Mouse (Mus musculus) inflammation-experienced regulatory T-cells, adult 6 months (primary cell): ENCODE data around the gene Nrtn. TPM values are rescaled to one million over a fixed set of nuclear protein-coding genes. Genes with fewer than 3 reads are reported as not detected.

ENCODE experiments used
- ATAC-seq: one replicate; pipeline ENCODE4 v1.8.0; 2017
- polyA plus RNA-seq, 3 experiments: library from polyadenylated mRNA; unstranded; fragments of 100-300 nt; shearing (Covaris generic); gene quantifications; one replicate each; pipeline ENCODE4 v1.2.1; 2017

Nrtn gene
- polyA plus RNA-seq, 3 experiments from 2014 or later = not detected

DNA sequence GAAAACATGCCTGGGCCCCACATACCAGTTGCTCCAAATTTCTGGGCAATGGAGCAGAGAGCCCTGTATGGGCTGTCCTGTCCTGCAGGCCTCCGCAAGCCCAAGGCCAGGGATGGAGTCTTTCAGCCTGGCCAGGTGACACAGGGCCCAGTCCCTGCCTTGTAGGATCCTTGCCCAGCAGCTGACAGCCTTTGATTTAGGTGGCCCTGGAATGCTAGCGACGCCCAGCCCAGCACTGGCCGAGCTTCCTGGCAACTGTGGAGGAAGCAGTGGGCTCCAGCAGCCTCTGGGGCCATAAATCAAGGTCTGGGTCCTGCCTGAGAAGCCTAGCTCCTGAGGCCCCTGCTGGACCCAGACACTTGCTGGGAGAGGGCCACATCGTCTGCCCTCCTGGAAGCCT is 34.9 kb downstream of the Nrtn start:
- no peak for ATAC-seq

DNA sequence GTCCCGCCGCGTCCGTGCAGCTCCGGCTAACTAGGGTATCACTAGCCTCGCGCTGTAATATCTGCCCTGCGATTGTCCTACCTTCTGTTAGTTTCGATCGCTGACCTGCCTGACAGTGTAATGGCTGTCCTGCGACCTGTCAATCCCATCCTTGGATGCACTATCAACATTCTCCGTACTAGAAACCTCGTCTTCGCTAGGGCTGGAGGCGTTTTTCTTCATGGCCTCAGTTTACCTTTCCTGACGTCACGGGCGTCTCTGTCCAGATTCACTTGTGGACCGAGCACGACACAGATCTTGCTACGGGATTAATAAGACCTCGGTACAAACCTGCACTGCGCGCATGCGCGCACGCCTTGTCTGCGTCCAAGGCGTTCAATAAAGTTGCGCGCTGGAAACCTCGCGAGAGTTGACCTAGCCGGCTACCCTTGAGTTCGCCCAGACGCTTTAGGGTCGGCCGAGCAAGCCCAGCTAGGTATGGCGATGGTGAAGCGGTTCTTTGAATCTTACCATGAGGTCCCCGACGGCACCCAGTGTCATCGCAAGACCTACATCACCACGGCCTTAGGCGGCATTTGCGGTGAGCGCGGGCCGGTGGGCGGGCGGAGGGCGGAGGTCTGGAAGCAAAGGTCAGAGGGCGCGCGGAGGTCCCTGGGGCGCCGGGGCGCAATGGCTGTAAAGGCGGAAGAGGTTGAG is 39.8 kb downstream of the Nrtn start, which contains the start of the genes Ndufa11 and Vmac:
TSS of gene Ndufa11 (plus strand) at position 405 of the 696 bp plus-strand sequence.
TSS of gene Vmac (minus strand) at position 660 of the 696 bp plus-strand sequence.
- peak; percentile 54 for ATAC-seq

- ATAC-seq = peak; percentile 90
These were observed 40.5 kb downstream of the Nrtn start for GRCm38 (mm10) chr17:56716655-56717362.

- no peak for ATAC-seq
These were observed 41.2 kb downstream of the Nrtn start for GRCm38 (mm10) chr17:56715914-56716654.

- no peak for ATAC-seq
These were observed 42.0 kb downstream of the Nrtn start for GRCm38 (mm10) chr17:56715360-56715759.

DNA sequence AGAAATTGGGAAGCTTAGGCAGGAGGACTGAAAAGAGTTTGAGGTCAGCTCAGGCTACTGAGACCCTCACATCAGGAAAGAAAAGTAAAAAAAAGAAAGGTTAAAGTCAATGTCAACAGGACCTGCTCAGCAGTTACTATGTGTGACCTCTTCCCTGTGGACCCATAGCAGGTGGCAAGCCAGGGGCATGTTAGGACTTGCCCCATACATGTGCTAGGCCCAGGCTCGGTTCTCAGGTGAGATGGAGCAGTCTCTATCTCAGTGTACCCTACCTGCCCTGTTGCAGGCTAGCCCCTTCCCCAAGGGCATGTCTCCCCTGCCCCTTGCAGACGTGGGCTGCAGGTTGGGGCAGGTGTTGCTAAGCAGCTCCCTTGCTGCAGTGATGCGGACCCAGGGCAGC is 47.6 kb downstream of the Nrtn start:
- ATAC-seq = no peak

GRCm38 (mm10) chr17:56708692-56709091 is 48.6 kb downstream of the Nrtn start:
- no peak for ATAC-seq

- ATAC-seq = no peak
These were observed 50.8 kb downstream of the Nrtn start for GRCm38 (mm10) chr17:56706515-56706914.

DNA sequence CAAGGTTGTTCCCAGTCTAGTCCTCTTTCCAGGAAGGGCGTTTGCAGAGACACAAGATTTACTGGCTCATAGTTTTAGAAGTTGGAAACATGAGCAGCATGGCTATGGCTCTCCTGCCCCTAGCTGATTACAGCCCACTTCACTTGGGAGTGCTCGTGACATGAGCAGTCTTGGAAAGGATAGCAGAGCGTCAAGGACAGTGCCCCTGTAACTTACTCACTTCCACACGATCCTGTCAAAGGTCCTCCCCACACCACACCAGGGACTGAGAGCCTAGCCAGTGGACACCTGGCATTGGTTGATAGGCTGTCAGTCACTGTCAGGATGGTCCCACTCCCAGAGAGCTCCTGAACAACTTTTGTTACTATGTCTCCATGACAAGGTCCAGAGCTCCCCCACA is 54.3 kb downstream of the Nrtn start:
- no peak for ATAC-seq

Other genes with a start within 250 kb of the Nrtn start
- not detected for gene Znrf4, start 245.1 kb downstream of the Nrtn start, polyA plus RNA-seq
- 1 to 10 TPM in 2 of 3 experiments, under 1 TPM in 1; 0.67 to 4.4 (median 3.5) TPM for gene Gm20219, start 203.1 kb downstream of the Nrtn start, polyA plus RNA-seq
- 10 to 100 TPM; 35.0 to 55.9 (median 51.8) TPM for gene Safb2, start 172.9 kb downstream of the Nrtn start, polyA plus RNA-seq
- gene Safb, start 172.7 kb downstream of the Nrtn start, polyA plus RNA-seq = 10 to 100 TPM; 36.9 to 55.3 (median 39.7) TPM
- gene 2410015M20Rik, start 147.8 kb downstream of the Nrtn start, polyA plus RNA-seq = 100 to 1,000 TPM; 203 to 308 (median 286) TPM
- 1,000 to 10,000 TPM; 2,478 to 5,003 (median 4,913) TPM for gene Rpl36, start 144.1 kb downstream of the Nrtn start, polyA plus RNA-seq
- 1 to 10 TPM; 7.5 to 8.1 (median 8.1) TPM for gene Lonp1, start 130.6 kb downstream of the Nrtn start, polyA plus RNA-seq
- 1 to 10 TPM in 2 of 3 experiments, under 1 TPM in 1; 0.68 to 3.9 (median 3.3) TPM for gene Catsperd, start 129.4 kb downstream of the Nrtn start, polyA plus RNA-seq
- gene Ranbp3, start 84.2 kb downstream of the Nrtn start, polyA plus RNA-seq = 10 to 100 TPM; 54.4 to 59.4 (median 58.4) TPM
- gene Ndufa11, start 39.8 kb downstream of the Nrtn start, polyA plus RNA-seq = 100 to 1,000 TPM; 216 to 257 (median 247) TPM
- 1 to 10 TPM; 3.1 to 7.4 (median 3.8) TPM for gene Vmac, start 39.5 kb downstream of the Nrtn start, polyA plus RNA-seq
- 10 to 100 TPM; 16.2 to 34.6 (median 34.0) TPM for gene Dus3l, start 7.2 kb upstream of the Nrtn start, polyA plus RNA-seq
- gene Prr22, start 12.7 kb upstream of the Nrtn start, polyA plus RNA-seq = under 1 TPM; 0.59 to 0.79 (median 0.75) TPM
- gene Rfx2, start 73.5 kb upstream of the Nrtn start, polyA plus RNA-seq = 1 to 10 TPM in 2 of 3 experiments, under 1 TPM in 1; 0.62 to 3.3 (median 1.5) TPM
- not detected for gene Acsbg2, start 116.9 kb upstream of the Nrtn start, polyA plus RNA-seq
- under 1 TPM; 0.21 to 0.57 (median 0.28) TPM for gene 1700061G19Rik, start 117.9 kb upstream of the Nrtn start, polyA plus RNA-seq
- 1 to 10 TPM; 5.4 to 6.2 (median 5.6) TPM for gene Mllt1, start 177.9 kb upstream of the Nrtn start, polyA plus RNA-seq
- gene Acer1, start 224.6 kb upstream of the Nrtn start, polyA plus RNA-seq = not detected
- 100 to 1,000 TPM in 2 of 3 experiments, 10 to 100 TPM in 1; 61.9 to 113 (median 112) TPM for gene Clpp, start 232.8 kb upstream of the Nrtn start, polyA plus RNA-seq
- 10 to 100 TPM; 20.3 to 29.1 (median 22.2) TPM for gene Alkbh7, start 239.8 kb upstream of the Nrtn start, polyA plus RNA-seq
- 1 to 10 TPM in 1 of 3 experiments, under 1 TPM in 1, not detected in 1; 0.82 to 1.5 TPM for gene Pspn, start 242.5 kb upstream of the Nrtn start, polyA plus RNA-seq